Mouse (Mus musculus): ENCODE measurements around the gene Eml4. TPM values are rescaled to one million over a fixed set of nuclear protein-coding genes. Genes with fewer than 3 reads are reported as not detected.

Eml4 gene
- polyA plus RNA-seq, 1 experiment from 2014 or later = 49.3 TPM

DNA sequence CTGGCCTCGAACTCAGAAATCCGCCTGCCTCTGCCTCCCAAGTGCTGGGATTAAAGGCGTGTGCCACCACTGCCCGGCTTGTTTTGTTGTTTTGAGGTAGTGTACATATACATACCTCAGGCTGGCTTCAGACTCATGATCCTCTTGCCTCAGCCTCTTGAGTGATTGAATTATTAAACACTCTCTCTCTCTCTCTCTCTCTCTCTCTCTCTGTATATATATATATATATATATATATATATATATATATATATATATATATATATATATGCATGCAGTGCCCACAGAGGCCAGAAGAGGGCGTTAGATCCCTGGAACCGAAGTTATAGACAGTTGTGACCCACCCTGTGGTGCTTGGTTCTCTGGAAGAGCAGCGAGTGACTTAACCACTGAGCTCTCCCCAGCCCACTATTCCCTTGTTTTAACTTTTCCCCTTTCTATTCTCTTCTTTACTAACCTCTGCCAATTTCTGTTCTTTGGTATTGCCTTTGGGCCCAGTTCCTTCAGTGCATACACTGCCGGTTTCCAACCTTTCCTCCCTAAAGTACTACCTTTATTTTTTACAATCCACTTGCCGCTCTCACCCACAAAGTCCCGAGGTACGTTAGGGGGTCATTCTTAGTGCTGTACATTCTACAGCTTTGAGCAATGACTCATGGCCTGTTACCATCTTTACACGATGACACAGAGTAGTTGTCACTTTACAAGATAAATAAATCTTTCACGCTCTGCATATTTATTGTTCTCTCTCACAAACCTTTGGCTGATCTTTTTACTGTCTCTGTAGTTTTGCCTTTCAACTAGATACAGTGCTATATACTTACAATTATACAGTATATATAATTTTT lies 13.5 kb upstream of the Eml4 start:
- Histone ChIP-seq H3K9ac (ENCODE audit: low read length) (no peak overlapping the region), H3K27ac (ENCODE audit: low read depth, low read length) (no peak overlapping the region), H3K27me3 (ENCODE audit: control insufficient read depth, insufficient read depth, low read length) (no peaks in the 10 kb centered on the region), H3K4me2 (ENCODE audit: low read depth, low read length, severe bottlenecking) (no peak overlapping the region), H3K36me3 (ENCODE audit: control insufficient read depth, insufficient read depth, low read length) (no peaks in the 10 kb centered on the region), H3K4me1 (replicated peaks; ENCODE audit: control insufficient read depth, insufficient read depth, low read length) (no peaks in the 10 kb centered on the region), H3K4me3 (ENCODE audit: low read depth, low read length) (no peak overlapping the region), H3K9me3 (ENCODE audit: control insufficient read depth, low read length) (no peaks in the 10 kb centered on the region)
- ATAC-seq (replicated peaks; ENCODE audit: low FRiP score) (no peak), DNase-seq (ENCODE audit: low spot score) (no peak)
- WGBS = 77% methylated on average over 13 of the region's 13 CpGs

DNA sequence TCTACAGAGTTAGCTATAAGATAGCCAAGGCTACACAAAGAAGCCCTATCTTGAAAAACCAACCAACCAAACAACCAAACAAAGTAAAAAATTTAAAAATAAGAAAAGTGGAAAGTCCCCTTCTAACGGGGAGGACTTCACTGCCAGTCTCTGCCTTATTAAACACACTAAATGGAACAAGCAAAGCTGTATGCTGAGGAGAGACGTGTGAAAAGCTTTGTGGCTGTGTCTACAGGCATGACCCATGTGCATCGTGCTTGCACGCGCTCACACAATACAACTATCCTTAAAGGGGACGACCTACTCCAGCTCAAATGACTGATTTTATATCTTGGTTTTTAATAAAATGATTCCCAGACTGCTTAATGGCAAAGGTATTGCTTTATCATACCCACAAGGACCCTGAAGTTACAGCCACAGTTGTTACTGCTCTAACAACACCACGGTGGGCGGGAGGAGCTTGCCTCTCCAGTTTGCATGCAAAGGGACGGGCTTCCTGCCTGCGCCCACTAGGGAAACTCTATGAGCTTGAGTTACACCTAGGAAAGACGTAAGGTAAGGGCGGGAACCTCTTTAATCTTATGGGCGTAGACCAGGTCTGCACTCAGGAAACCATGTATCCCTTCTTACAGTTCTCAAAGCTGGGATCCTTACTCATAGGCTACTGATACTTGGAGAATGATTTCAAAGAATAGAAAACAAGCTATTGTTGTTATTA lies 11.2 kb upstream of the Eml4 start:
- WGBS = 84% methylated on average over 13 of the region's 13 CpGs
- Histone ChIP-seq H3K27me3 (ENCODE audit: control insufficient read depth, insufficient read depth, low read length) (no peaks in the 10 kb centered on the region), H3K9ac (ENCODE audit: low read length) (no peak overlapping the region), H3K4me1 (replicated peaks; ENCODE audit: control insufficient read depth, insufficient read depth, low read length) (no peaks in the 10 kb centered on the region), H3K4me3 (ENCODE audit: low read depth, low read length) (no peak overlapping the region), H3K4me2 (ENCODE audit: low read depth, low read length, severe bottlenecking) (no peak overlapping the region), H3K36me3 (ENCODE audit: control insufficient read depth, insufficient read depth, low read length) (no peaks in the 10 kb centered on the region), H3K9me3 (ENCODE audit: control insufficient read depth, low read length) (no peaks in the 10 kb centered on the region), H3K27ac (ENCODE audit: low read depth, low read length) (no peak overlapping the region)
- DNase-seq (ENCODE audit: low spot score) = no peak
- ATAC-seq (replicated peaks; ENCODE audit: low FRiP score) = no peak

DNA sequence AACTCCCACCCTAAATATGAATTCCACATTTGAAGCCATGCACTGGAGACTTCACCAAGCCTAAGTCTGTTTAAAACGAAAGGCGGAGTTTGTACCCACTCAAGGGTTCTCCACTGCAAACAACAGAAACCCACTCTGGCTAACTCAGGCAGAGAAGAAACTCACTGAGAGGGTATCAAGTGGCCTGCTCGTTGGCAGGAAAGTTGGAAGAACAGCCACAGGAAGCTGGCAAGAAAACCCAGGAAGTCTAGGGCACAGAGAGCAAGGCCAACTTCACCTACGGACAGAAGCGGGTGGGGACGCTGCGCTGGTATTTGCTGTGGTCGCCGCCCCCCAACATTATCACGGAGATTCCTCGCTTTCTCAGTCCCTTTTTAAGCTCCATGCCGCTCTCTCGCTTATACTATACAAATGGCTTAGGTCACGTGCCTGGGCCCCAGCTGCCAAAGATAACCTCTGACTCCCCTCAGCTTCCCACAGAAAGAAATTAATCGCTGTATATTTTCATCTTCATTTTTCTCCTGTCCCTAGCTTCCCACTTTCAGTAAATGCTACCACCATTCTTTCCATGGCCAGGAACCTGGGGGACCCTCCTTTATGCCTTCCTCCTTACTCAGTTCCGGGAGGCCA lies 9.7 kb upstream of the Eml4 start:
- DNase-seq (ENCODE audit: low spot score) = no peak
- Histone ChIP-seq H3K9ac (ENCODE audit: low read length) (no peak overlapping the region), H3K4me3 (ENCODE audit: low read depth, low read length) (no peak overlapping the region), H3K27me3 (ENCODE audit: control insufficient read depth, insufficient read depth, low read length) (no peaks in the 10 kb centered on the region), H3K4me2 (ENCODE audit: low read depth, low read length, severe bottlenecking) (no peak overlapping the region), H3K9me3 (ENCODE audit: control insufficient read depth, low read length) (no peaks in the 10 kb centered on the region), H3K27ac (ENCODE audit: low read depth, low read length) (no peak overlapping the region), H3K36me3 (ENCODE audit: control insufficient read depth, insufficient read depth, low read length) (no peaks in the 10 kb centered on the region), H3K4me1 (replicated peaks; ENCODE audit: control insufficient read depth, insufficient read depth, low read length) (no peaks in the 10 kb centered on the region)
- 72% methylated on average over 16 of the region's 16 CpGs for WGBS
- no peak for ATAC-seq (replicated peaks; ENCODE audit: low FRiP score)

DNA sequence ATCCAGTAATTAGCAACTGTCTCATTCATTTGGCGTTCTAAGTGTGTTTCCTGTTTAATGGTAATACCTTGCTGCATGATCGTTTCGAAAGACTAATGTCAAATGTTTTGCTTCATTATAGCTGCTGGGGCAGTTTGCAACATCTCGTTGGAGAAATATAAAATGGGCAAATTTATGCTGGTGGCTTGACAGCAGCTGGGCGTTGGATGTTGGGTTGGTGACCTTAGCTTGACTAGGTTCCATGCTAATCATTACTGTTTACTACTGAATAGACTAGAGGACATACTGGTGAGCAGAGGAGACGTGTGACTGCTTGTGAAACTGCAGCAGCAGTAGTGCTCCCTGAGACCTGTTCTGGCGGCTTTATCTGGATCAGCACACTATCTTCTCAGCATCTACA lies 6.5 kb upstream of the Eml4 start:
- H3K27ac ChIP-seq (ENCODE audit: low read depth, low read length) = no peak overlapping the region
- no peaks in the 10 kb centered on the region for H3K36me3 ChIP-seq (ENCODE audit: control insufficient read depth, insufficient read depth, low read length)
- DNase-seq (ENCODE audit: low spot score) (no peak), ATAC-seq (replicated peaks; ENCODE audit: low FRiP score) (no peak)
- no peak overlapping the region for H3K9ac ChIP-seq (ENCODE audit: low read length)
- H3K4me1 ChIP-seq (replicated peaks; ENCODE audit: control insufficient read depth, insufficient read depth, low read length) = no peaks in the 10 kb centered on the region
- H3K9me3 ChIP-seq (ENCODE audit: control insufficient read depth, low read length) = no peaks in the 10 kb centered on the region
- no peaks in the 10 kb centered on the region for H3K27me3 ChIP-seq (ENCODE audit: control insufficient read depth, insufficient read depth, low read length)
- no peak overlapping the region for H3K4me3 ChIP-seq (ENCODE audit: low read depth, low read length)
- WGBS = 84% methylated on average over 7 of the region's 7 CpGs
- H3K4me2 ChIP-seq (ENCODE audit: low read depth, low read length, severe bottlenecking) = no peak overlapping the region

DNA sequence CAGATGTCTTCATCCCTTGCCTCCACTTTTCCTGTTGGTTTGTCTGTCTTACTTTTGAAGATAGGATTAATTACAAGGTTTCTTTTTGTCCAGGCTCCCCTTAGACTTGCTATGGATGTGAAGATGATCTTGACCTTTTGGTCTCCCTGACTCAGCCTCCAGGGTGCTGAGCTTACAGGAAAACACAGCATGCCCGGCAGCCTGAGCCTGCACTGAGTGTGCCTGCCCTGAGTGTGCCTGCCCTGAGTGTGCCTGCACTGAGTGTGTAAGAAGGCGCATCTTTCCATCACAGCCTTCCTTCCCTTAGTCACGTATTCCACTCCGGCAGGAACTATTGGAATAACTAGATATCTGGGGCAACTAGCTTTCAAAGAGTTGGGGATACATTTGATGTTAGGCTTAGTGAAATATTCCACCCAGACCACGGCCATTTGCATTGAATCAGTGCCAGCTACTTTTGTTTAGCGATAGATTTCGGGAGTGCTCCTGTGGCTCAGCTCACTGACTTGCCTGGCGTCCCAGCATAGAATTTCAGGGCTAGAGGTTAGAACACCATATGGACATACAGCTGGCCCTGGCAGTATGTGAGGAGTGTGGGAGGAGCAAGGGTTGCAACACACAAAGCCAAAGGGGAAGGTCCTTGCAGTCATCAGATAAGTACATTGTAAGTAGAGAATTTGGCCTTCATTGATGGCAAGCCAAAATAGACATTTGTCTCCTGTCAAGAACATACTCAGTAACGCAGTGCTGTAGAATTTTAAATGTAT lies 2.5 kb upstream of the Eml4 start:
- H3K9ac ChIP-seq (ENCODE audit: low read length) = no peak overlapping the region
- H3K27ac ChIP-seq (ENCODE audit: low read depth, low read length) = no peak overlapping the region
- H3K4me1 ChIP-seq (replicated peaks; ENCODE audit: control insufficient read depth, insufficient read depth, low read length) = no peaks in the 10 kb centered on the region
- DNase-seq (ENCODE audit: low spot score) (no peak), ATAC-seq (replicated peaks; ENCODE audit: low FRiP score) (no peak)
- no peak overlapping the region for H3K4me2 ChIP-seq (ENCODE audit: low read depth, low read length, severe bottlenecking)
- H3K27me3 ChIP-seq (ENCODE audit: control insufficient read depth, insufficient read depth, low read length) = no peaks in the 10 kb centered on the region
- H3K36me3 ChIP-seq (ENCODE audit: control insufficient read depth, insufficient read depth, low read length) = no peaks in the 10 kb centered on the region
- H3K4me3 ChIP-seq (ENCODE audit: low read depth, low read length) = no peak overlapping the region
- 90% methylated on average over 9 of the region's 9 CpGs for WGBS
- H3K9me3 ChIP-seq (ENCODE audit: control insufficient read depth, low read length) = no peaks in the 10 kb centered on the region

DNA sequence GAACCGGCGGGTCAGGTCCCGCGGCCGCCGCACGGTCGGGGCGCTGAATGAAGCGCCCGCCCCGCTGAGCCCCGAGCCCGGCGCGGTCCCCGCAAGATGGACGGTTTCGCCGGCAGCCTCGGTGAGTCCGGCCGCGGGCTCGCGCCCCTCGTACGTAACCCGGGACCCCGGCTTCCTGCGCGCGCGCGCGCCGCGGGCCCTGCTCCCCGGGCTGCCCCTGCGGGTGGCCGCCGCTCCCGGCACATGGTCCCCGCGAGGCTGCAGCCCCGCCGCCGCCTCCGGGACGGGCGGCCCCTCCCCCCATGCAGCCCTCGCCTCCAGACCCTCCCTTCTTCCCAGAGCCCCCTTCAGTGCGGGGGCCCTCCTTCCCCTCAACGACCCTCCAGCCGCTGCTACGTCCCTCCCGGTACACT lies 394 bp downstream of the Eml4 start:
- no peaks in the 10 kb centered on the region for H3K9me3 ChIP-seq (ENCODE audit: control insufficient read depth, low read length)
- H3K4me1 ChIP-seq (replicated peaks; ENCODE audit: control insufficient read depth, insufficient read depth, low read length) = no peaks in the 10 kb centered on the region
- H3K36me3 ChIP-seq (ENCODE audit: control insufficient read depth, insufficient read depth, low read length) = no peaks in the 10 kb centered on the region
- no peaks in the 10 kb centered on the region for H3K27me3 ChIP-seq (ENCODE audit: control insufficient read depth, insufficient read depth, low read length)
- peak overlapping the region; percentile 89 for H3K4me3 ChIP-seq (ENCODE audit: low read depth, low read length)
- peak overlapping the region; percentile 70 for H3K4me2 ChIP-seq (ENCODE audit: low read depth, low read length, severe bottlenecking)
- DNase-seq (ENCODE audit: low spot score) (peak; percentile 80), ATAC-seq (replicated peaks; ENCODE audit: low FRiP score) (peak; percentile 81)
- H3K9ac ChIP-seq (ENCODE audit: low read length) = peak overlapping the region; percentile 88
- WGBS = 0% methylated on average over 48 of the region's 57 CpGs
- H3K27ac ChIP-seq (ENCODE audit: low read depth, low read length) = peak overlapping the region; percentile 67

DNA sequence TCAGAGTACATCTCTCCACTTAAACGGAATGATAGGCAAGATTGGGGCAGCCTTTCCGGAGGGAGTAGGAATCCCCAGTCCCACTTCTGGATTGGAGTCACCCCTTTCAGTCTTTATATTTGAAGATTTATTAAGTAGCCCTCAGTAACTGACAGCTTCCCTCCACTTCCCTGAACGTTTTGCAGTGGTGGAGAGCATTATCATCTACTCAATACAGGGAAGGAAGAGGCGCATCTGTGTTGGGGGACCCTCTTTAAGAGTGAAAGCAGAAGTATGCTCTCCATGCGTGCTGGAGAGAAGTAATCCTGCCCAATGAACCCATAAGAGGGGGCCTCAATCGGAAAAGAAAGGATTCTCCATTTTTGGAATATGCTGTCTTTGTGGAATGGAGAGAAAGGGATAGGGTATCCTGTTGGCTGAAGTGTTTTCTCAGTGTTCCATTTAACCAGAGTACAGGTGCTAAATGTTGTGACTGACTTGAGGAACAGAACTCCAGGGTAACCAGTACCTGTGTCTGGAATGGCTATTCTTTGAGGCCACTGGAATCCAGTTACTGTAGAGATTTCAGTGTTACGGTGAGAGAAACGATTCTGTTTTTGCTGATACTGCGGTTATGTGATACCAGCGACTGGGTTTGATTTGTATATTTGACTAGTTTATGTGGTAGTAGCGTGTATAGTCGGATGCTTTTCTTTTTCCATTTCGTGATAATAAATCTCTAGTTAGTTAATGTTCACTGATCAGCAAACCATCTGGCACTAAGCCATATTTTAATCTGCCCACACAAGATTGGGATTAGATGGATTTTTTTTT lies 1.1 kb downstream of the Eml4 start:
- DNase-seq (ENCODE audit: low spot score) = no peak
- WGBS = 17% methylated on average over 13 of the region's 13 CpGs
- ATAC-seq (replicated peaks; ENCODE audit: low FRiP score) = no peak; the same call in 1 of the 2 replicates
- peak overlapping the region; percentile 89 for H3K4me3 ChIP-seq (ENCODE audit: low read depth, low read length)
- H3K27me3 ChIP-seq (ENCODE audit: control insufficient read depth, insufficient read depth, low read length) = no peaks in the 10 kb centered on the region
- peak overlapping the region; percentile 88 for H3K9ac ChIP-seq (ENCODE audit: low read length)
- peak overlapping the region; percentile 70 for H3K4me2 ChIP-seq (ENCODE audit: low read depth, low read length, severe bottlenecking)
- no peaks in the 10 kb centered on the region for H3K36me3 ChIP-seq (ENCODE audit: control insufficient read depth, insufficient read depth, low read length)
- no peak overlapping the region for H3K27ac ChIP-seq (ENCODE audit: low read depth, low read length)
- H3K4me1 ChIP-seq (replicated peaks; ENCODE audit: control insufficient read depth, insufficient read depth, low read length) = no peaks in the 10 kb centered on the region
- H3K9me3 ChIP-seq (ENCODE audit: control insufficient read depth, low read length) = no peaks in the 10 kb centered on the region

Measured in forebrain, embryonic 11.5 days (tissue).